Mouse (Mus musculus): ENCODE data around the gene Fam114a1.

The Fam114a1 gene

GRCm38 (mm10) chr5:64969861-64970771 lies at the start of gene Fam114a1:
TSS of gene Fam114a1 (plus strand) at chr5:64970071.
- DNase-seq (ENCODE audit: low read depth) = no peak

DNA sequence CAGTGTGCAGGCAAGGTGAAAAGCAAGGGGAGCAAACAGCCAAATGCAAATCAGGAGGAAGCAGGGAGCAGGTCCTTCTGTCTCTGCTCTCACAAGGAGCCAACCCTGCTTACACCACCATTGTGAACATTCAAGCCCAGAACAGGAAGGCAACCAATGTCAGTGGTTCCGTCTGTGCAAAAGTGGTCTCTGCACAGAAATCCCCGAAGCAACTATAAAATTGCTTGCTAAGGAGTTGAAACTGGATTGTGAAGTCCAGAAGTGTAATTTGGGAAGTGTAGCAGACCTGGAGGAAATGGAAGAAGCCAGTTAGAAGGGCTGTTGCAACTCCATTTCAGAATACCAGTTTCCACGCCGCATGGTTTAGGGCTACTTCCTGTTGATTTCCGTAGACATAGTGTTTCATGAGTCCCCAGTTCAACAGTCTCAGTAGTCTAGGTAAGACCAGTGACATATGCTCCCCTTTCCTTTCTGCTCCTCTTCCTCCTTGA lies 46.9 kb upstream of the Fam114a1 start:
- no peak for DNase-seq (ENCODE audit: low read depth)

- DNase-seq (ENCODE audit: low read depth) = no peak
Measured at GRCm38 (mm10) chr5:64932215-64932614, 37.7 kb upstream of the Fam114a1 start.

DNA sequence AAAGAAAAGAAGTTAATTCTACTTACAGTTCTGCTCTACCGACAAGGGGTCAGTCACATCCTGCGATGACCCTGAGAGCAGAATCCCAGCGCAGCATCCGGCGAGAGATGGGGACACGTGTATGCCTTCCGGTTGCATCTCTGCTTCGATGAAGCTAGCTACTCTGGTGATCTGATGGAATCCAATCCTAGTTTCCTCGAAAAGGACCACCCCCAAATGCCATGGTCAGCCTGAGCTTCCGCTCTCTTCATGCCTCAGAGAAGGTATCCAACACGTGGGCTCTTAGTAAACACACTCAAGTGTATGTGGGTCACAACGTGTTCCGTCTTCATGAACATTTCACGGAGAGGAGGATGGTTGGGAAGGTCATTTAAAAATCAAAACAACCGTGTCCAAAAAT lies 37.1 kb upstream of the Fam114a1 start:
- DNase-seq (ENCODE audit: low read depth) = no peak

- DNase-seq (ENCODE audit: low read depth) = no peak
Measured at GRCm38 (mm10) chr5:64951486-64951885, 18.4 kb upstream of the Fam114a1 start.

- DNase-seq (ENCODE audit: low read depth) = no peak
Measured at GRCm38 (mm10) chr5:64954931-64955330, 14.9 kb upstream of the Fam114a1 start.

DNA sequence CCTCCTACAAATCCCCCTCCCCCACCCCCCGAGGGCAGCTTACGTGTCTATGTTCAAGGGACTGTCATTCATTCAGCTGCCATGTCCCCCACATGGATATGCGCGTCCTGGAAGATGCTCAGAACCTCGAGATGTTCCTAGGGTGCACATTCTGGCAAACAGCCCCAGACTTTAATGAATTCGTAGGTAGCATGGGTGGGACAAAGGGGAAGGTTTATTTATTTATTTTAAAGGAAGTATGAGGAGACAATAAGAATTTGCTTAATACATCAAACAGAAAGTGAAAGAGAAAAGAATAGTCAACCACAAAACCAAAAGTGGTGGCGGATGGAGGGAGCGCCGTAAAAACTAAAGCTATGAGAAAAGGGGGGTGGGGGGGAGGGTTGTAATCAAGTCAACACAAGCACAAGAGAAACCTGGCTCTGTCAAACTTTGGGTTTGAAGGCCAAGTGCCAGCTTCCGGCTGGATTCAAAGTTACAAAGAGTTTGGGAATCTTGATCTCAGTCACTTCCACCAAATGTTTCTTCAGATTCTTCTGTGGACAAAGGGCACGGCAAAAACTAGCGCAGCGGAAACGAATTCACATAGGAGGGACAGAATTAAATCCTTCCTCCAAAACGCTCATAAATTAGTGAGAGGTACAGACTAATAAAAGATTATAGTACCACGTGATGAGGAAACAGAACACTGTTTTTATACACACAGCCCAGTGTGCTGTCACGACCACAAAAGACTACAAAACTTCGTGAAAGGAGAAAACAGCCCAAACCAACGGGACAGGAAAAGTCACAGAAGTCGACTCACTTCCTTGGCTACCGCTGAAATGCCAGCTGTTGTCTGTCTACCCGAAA lies 10.7 kb upstream of the Fam114a1 start:
- DNase-seq (ENCODE audit: low read depth) = peak; percentile 13

GRCm38 (mm10) chr5:64959843-64960230 lies 10.0 kb upstream of the Fam114a1 start, which contains the start of gene Tlr6:
TSS of gene Tlr6 (minus strand) at chr5:64960097.
- peak; percentile 84 for DNase-seq (ENCODE audit: low read depth)

- peak; percentile 41 for DNase-seq (ENCODE audit: low read depth)
Measured at GRCm38 (mm10) chr5:64960857-64961391, 8.9 kb upstream of the Fam114a1 start.

DNA sequence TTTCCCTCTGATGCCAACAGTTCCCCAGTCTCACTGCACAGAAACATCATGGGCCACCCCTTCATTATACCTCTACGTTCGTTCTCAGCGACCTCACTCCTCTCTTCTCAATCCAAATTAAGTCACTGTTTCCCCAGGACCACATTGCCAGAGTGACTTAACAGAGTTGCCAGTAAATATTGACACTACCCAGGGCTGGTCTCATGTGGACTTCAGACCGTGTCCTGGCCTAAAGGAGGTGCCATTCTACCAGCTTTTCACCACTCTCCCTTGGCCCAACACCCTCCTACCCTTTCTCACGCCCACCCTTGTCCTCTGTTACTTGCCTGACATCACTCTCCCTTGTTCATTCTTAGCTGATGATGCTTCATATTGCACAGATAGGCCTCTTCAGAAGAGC lies 6.6 kb upstream of the Fam114a1 start:
- no peak for DNase-seq (ENCODE audit: low read depth)

- no peak for DNase-seq (ENCODE audit: low read depth)
Measured at GRCm38 (mm10) chr5:64963735-64964134, 6.1 kb upstream of the Fam114a1 start.

DNA sequence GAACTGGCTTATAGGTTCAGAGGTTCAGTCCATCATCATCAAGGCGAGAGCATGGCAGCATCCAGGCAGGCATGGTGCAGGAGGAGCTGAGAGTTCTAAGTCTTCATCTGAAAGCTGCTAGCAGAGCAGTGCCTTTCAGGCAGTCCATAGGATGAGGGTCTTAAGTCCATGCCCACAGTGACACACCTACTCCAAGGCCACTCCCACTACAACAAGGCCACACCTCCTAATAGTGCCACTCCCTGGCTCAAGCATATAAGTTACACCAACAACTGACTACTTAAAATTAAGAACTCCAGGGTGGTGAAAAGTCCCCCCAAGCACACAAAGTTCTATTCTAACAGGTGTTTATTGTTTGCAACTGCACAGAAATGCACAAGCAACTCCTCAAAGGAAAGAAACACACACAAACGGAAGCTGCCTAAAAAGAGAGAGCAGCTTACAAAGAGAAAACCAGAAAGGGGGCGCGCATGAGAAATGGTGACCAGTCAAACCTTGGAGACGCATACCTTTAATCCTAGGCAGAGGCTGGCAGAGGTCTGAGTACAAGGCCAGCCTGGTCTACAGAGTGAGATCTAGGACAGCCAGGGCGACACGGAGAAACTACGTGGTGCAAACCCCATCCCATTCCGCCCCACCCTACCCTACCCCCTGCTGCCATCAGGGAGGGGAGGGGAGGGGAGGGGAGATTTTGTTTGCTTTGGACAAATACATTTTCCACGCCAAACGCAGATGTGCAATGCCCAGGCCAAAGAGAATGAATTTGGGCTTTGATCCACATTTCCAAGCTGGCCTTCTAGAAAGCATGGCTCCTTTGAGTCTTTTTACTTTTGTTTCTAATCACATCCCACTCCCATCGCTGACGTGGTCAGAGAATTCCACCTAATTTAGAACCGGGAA lies 660 bp upstream of the Fam114a1 start:
- no peak for DNase-seq (ENCODE audit: low read depth)

DNA sequence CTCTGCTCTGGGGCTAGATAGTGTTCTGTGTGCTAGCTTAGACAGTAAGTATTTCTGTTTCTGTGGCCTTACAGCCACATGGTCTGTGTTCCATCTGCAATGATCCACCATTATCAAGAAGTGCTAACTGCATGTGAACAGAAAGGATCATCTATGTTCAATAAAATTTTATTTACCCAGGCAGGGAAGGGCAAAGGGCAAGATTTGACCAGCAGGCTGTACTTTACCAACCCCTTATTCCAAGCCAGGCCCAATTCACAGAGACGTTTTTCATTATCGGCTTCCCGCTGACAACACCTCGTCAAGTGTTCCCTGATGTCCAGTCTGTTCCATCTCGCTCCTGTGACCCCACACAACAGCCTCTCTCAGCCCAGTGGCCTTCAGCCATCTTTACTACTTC lies 5.2 kb downstream of the Fam114a1 start:
- no peak for DNase-seq (ENCODE audit: low read depth)

- DNase-seq (ENCODE audit: low read depth) = no peak
Measured at GRCm38 (mm10) chr5:64977128-64977527, 7.3 kb downstream of the Fam114a1 start.

- no peak for DNase-seq (ENCODE audit: low read depth)
Measured at GRCm38 (mm10) chr5:64985971-64986370, 16.1 kb downstream of the Fam114a1 start.

- no peak for DNase-seq (ENCODE audit: low read depth)
Measured at GRCm38 (mm10) chr5:64989940-64990339, 20.1 kb downstream of the Fam114a1 start.

GRCm38 (mm10) chr5:64992540-64992939 lies 22.7 kb downstream of the Fam114a1 start:
- no peak for DNase-seq (ENCODE audit: low read depth)

GRCm38 (mm10) chr5:64995408-64995807 lies 25.5 kb downstream of the Fam114a1 start:
- no peak for DNase-seq (ENCODE audit: low read depth)

- no peak for DNase-seq (ENCODE audit: low read depth)
Measured at GRCm38 (mm10) chr5:65002940-65003824, 33.3 kb downstream of the Fam114a1 start.

GRCm38 (mm10) chr5:65003946-65004535 lies 34.2 kb downstream of the Fam114a1 start:
- DNase-seq (ENCODE audit: low read depth) = no peak
